Mouse (Mus musculus) C2C12 (cell line): Measurements from ENCODE around the gene Yipf1. TPM values are rescaled to one million over a fixed set of nuclear protein-coding genes. Genes with fewer than 3 reads are reported as not detected.

Experiments used
- H3K27me3 ChIP-seq: one replicate; pipeline ENCODE4 v1.6.1; 2011; ENCODE audit not compliant: control insufficient read depth, insufficient read depth, insufficient read length
- H3K36me3 ChIP-seq: one replicate; pipeline ENCODE4 v1.6.1; 2011; ENCODE audit not compliant: control insufficient read depth, insufficient read depth
- H3K4me3 ChIP-seq: one replicate; pipeline ENCODE4 v1.5.1; 2011; ENCODE audit warnings: mild to moderate bottlenecking, control low read depth; ENCODE audit not compliant: poor library complexity, insufficient read depth, severe bottlenecking
- H3K79me2 ChIP-seq: one replicate; pipeline ENCODE4 v1.6.1; 2011; ENCODE audit not compliant: control insufficient read depth, insufficient read depth
- H3K79me3 ChIP-seq: one replicate; pipeline ENCODE4 v1.6.1; 2011; ENCODE audit warnings: low read depth, control low read depth
- H3ac ChIP-seq: one replicate; pipeline ENCODE3; 2011; ENCODE audit warnings: low read depth; ENCODE audit not compliant: control insufficient read depth, insufficient read length
- CEBPB ChIP-seq: IDR thresholded peaks from one replicate; pipeline ENCODE4 v1.6.1; 2011; ENCODE audit warnings: low read depth, mild to moderate bottlenecking, control low read depth, moderate library complexity
- CTCF ChIP-seq: IDR thresholded peaks from one replicate; pipeline ENCODE4 v1.5.1; 2011; ENCODE audit not compliant: control insufficient read depth, insufficient read depth, insufficient read length
- FOSL1 ChIP-seq: IDR thresholded peaks from one replicate; pipeline ENCODE4 v1.8.0; 2011; ENCODE audit warnings: mild to moderate bottlenecking, low read length; ENCODE audit not compliant: poor library complexity, insufficient read depth, severe bottlenecking
- MAX ChIP-seq: IDR thresholded peaks from one replicate; pipeline ENCODE4 v1.6.1; 2011; ENCODE audit warnings: mild to moderate bottlenecking, control low read depth
- MYOD1 ChIP-seq: IDR thresholded peaks from one replicate; pipeline ENCODE4 v1.6.1; 2011; ENCODE audit warnings: low read depth; ENCODE audit not compliant: control insufficient read depth, insufficient read length
- MYOG ChIP-seq: IDR thresholded peaks from one replicate; pipeline ENCODE4 v1.6.1; 2011; ENCODE audit not compliant: control insufficient read depth, insufficient read length; ENCODE audit errors: extremely low read depth
- USF1 ChIP-seq: IDR thresholded peaks from one replicate; pipeline ENCODE4 v1.6.1; 2011; ENCODE audit warnings: low read depth, mild to moderate bottlenecking, control low read depth, moderate library complexity
- long read RNA-seq, 2 experiments: library from polyadenylated mRNA; unstranded; transcript quantifications; one replicate each; pipeline ENCODE4 v2.0.0; 2019 to 2020
- polyA plus RNA-seq: library from polyadenylated mRNA; unstranded; fragments of >200 nt; fragmentation: generic; extraction: Trizol; gene quantifications from one replicate; pipeline ENCODE4 v1.2.1, GENCODE M21; 2012; ENCODE audit warnings: missing spikeins

Gene Yipf1
- polyA plus RNA-seq = 35.1 TPM
- long read RNA-seq, experiment 1, transcript Yipf1-201 (10 exons, 1,321 nt) = major isoform, 53 of 65 reads
- long read RNA-seq, experiment 1, partial matches to known transcripts = 2 of 65 reads
- long read RNA-seq, experiment 1, other reads (novel, unspliced or antisense) = 10 of 65 reads
- long read RNA-seq, experiment 2, transcript Yipf1-201 (10 exons, 1,321 nt) = major isoform, 40 of 48 reads
- long read RNA-seq, experiment 2, partial matches to known transcripts = 2 of 48 reads
- long read RNA-seq, experiment 2, other reads (novel, unspliced or antisense) = 6 of 48 reads

GRCm38 (mm10) chr4:107313690-107314478 is at the start of gene Yipf1:
Gene Yipf1 (plus strand): TSS chr4:107314363.
- Histone ChIP-seq H3K4me3 (peak within 1 kb of the TSS; percentile 53), H3K36me3 (no peaks in the 10 kb centered on the region), H3K79me3 (no peaks in the 10 kb centered on the region), H3K79me2 (no peaks in the 10 kb centered on the region), H3ac (peak within 1 kb of the TSS; percentile 64), H3K27me3 (no peaks in the 10 kb centered on the region)
- TF ChIP-seq CTCF (peak; percentile 24), MYOD1 (no peak), MAX (no peak), MYOG (no peak), USF1 (no peak), CEBPB (no peak)

- Histone ChIP-seq H3K79me2 (no peaks in the 10 kb centered on the region), H3K36me3 (no peaks in the 10 kb centered on the region), H3K79me3 (no peaks in the 10 kb centered on the region), H3ac (no peak overlapping the region), H3K4me3 (no peak overlapping the region), H3K27me3 (no peaks in the 10 kb centered on the region)
- TF ChIP-seq CTCF (no peak), MYOG (no peak), MYOD1 (no peak), USF1 (no peak), MAX (no peak), FOSL1 (no peak), CEBPB (no peak)
Measured at GRCm38 (mm10) chr4:107273683-107274082, 40.5 kb upstream of the Yipf1 start.

- H3K4me3 ChIP-seq = no peak overlapping the region
- no peaks in the 10 kb centered on the region for H3K79me3 ChIP-seq
- no peak overlapping the region for H3ac ChIP-seq
- H3K36me3 ChIP-seq = no peaks in the 10 kb centered on the region
- H3K27me3 ChIP-seq = no peaks in the 10 kb centered on the region
- H3K79me2 ChIP-seq = no peaks in the 10 kb centered on the region
- TF ChIP-seq USF1 = no peak
- no peak for TF ChIP-seq CTCF
- TF ChIP-seq CEBPB = no peak
- TF ChIP-seq MAX = no peak
- no peak for TF ChIP-seq MYOG
- TF ChIP-seq MYOD1 = no peak
- TF ChIP-seq FOSL1 = no peak
Measured at GRCm38 (mm10) chr4:107274511-107274910, 39.7 kb upstream of the Yipf1 start.

DNA sequence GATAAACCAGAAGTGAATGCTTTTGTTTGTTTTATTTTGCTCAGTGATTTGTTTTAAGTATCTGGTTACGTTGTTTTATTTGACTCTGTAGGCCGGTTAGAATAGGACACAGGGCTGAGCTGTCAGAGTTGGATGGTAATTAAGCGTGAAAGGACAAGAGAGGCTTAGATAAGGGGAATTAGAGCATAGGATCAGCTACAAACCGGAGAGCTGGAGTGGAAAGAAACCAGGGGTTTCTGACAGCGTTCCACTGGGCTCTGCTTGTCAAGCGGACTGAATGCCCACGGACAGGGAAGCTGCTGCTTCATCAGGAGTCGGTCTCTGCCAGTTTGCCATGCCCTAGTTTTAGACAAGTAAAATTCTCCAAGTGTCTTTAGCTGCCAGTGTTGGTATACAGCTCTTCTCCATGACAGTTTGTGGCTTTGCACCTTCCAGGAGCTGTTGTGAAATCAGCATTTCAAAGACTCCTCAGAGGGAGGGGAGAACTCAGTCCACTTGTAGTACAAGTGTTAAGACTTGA is 35.9 kb upstream of the Yipf1 start:
- Histone ChIP-seq H3ac (no peak overlapping the region), H3K27me3 (no peaks in the 10 kb centered on the region), H3K36me3 (no peaks in the 10 kb centered on the region), H3K79me3 (no peaks in the 10 kb centered on the region), H3K4me3 (no peak overlapping the region), H3K79me2 (no peaks in the 10 kb centered on the region)
- no peak for TF ChIP-seq MYOD1

DNA sequence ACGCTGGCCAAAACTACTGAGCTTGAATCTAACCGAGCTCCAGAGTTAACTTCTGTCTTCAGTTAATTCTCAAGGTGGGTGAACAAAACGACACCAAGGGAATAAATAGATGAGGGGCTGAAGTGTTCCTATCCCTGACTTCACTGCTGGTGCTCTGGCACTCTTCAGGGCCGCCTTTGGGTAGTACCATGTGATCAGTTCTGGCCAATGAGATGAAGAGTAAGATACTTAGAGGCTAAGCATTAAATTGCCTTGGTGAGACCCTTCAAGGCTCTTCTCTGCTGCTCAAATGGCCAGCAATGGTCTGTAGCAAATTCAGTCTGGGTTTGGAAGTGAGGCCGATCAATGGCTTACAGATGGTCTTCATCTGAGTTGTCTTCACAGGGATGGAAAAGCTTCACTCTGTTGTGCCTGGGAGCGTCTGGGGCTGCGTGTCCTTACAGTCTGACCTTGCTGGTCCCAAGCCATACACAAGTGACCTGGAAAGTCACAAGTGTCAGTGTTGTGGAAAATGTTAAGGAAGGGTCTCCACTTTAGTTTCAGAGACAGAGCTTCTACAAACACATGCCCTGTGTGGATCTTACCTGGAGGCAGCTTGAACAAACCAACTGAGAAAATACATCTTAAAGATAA is 33.2 kb upstream of the Yipf1 start:
- no peak for TF ChIP-seq CEBPB
- no peak for TF ChIP-seq USF1
- no peak for TF ChIP-seq MAX
- no peak for TF ChIP-seq MYOD1
- no peak for TF ChIP-seq FOSL1
- no peak for TF ChIP-seq MYOG
- no peak for TF ChIP-seq CTCF
- H3K4me3 ChIP-seq = no peak overlapping the region
- no peaks in the 10 kb centered on the region for H3K79me3 ChIP-seq
- no peaks in the 10 kb centered on the region for H3K27me3 ChIP-seq
- H3K79me2 ChIP-seq = no peaks in the 10 kb centered on the region
- H3K36me3 ChIP-seq = no peaks in the 10 kb centered on the region
- H3ac ChIP-seq = no peak overlapping the region
